ENCODE assay signal across 25 mouse cellular contexts in the genomic region with DNA sequence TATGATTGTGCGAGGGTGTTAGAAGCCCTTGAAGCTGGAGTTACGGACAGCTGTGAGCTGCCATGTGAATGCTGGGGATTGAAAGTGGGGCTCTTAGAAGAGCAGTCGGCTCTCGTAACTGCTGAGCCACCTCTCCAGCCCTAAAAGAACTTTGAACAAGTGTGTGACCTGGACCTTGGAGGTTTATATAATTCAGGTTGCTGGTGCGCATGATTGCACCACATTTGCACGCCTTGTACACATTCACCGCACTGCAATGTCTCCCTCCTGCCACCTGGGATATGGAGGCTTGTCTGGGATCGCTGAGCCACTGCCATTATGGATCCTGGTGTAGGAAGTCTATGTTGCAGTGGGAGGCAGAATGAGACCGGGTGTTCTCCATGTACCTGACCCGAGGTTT.
DNase-seq lines count a peak whose midpoint lies in the region; ATAC-seq lines count a peak whose summit lies in the region.
"Had no signal": no experiment of that assay in that cellular context is flagged by ENCODE, and none has a peak within 500 bp of the region (broad histone marks: within the 10 kb centered on the region; RNA-seq: fewer than 3 reads in every experiment).

No protein-coding gene starts in this region.

- no peaks in the 10 kb centered on the region for H3K9me3 ChIP-seq in kidney, embryonic 14.5 days (ENCODE audit: control insufficient read depth, low read length)
- no peaks in the 10 kb centered on the region for H3K9me3 ChIP-seq in hindbrain, embryonic 11.5 days (ENCODE audit: control insufficient read depth, low read length)
- H3K9me3 ChIP-seq: embryonic facial prominence, embryonic 12.5 days; embryonic facial prominence, embryonic 15.5 days; G1E; hindbrain, embryonic 13.5 days had no signal

- no peaks in the 10 kb centered on the region for H3K4me1 ChIP-seq in kidney, embryonic 14.5 days (ENCODE audit: control insufficient read depth, insufficient read depth, low read length)
- no peaks in the 10 kb centered on the region for H3K4me1 ChIP-seq in hindbrain, embryonic 11.5 days (replicated peaks; ENCODE audit: control insufficient read depth, insufficient read depth, low read length)
- H3K4me1 ChIP-seq: embryonic facial prominence, embryonic 12.5 days; embryonic facial prominence, embryonic 15.5 days; hindbrain, embryonic 13.5 days had no signal

- ATAC-seq in kidney, embryonic 14.5 days (ENCODE audit: low FRiP score, low TSS enrichment), result no peak
- ATAC-seq in hindbrain, embryonic 11.5 days (ENCODE audit: low FRiP score), result no peak
- ATAC-seq: forebrain, embryonic 14.5 days; forebrain, postnatal 0 days; hindbrain, embryonic 16.5 days; Patski had no signal

- DNase-seq in kidney, adult 11 months, result peak; percentile 45
- no peak for DNase-seq in kidney, postnatal 10 days
- DNase-seq in kidney, adult 8-10 months, result peak; percentile 33 to 40
- DNase-seq in kidney, postnatal 36 days, result peak; percentile 49 to 51
- DNase-seq in hindbrain, embryonic 11.5 days (ENCODE audit: low spot score), result no peak
- DNase-seq: adrenal gland, postnatal 10 days; adrenal gland, postnatal 36 days; B cell, adult 2 months; cerebellum, adult 18-20 months; cerebellum, adult 9-11 months; cerebellum, postnatal 25 days; forebrain, postnatal 0 days; gastrocnemius, adult 2 months; gastrocnemius, postnatal 14 days; heart, adult 11 months had no signal

- no peak overlapping the region for H3K4me3 ChIP-seq in kidney, embryonic 14.5 days (ENCODE audit: low read length)
- no peak overlapping the region for H3K4me3 ChIP-seq in hindbrain, embryonic 11.5 days (ENCODE audit: low read depth, low read length)
- H3K4me3 ChIP-seq: embryonic facial prominence, embryonic 12.5 days; embryonic facial prominence, embryonic 15.5 days; gastrocnemius, adult 2 months; hindbrain, embryonic 13.5 days had no signal

- H3K36me3 ChIP-seq in kidney, embryonic 14.5 days (ENCODE audit: control insufficient read depth, insufficient read depth, low read length), result no peaks in the 10 kb centered on the region
- no peaks in the 10 kb centered on the region for H3K36me3 ChIP-seq in hindbrain, embryonic 11.5 days (ENCODE audit: control insufficient read depth, insufficient read depth, low read length)
- H3K36me3 ChIP-seq: embryonic facial prominence, embryonic 12.5 days; embryonic facial prominence, embryonic 15.5 days; G1E; hindbrain, embryonic 13.5 days had no signal

- 88% methylated on average over 10 of the region's 10 CpGs for WGBS in kidney, embryonic 14.5 days
- 88% methylated on average over 10 of the region's 10 CpGs for WGBS in hindbrain, embryonic 11.5 days

- no peak overlapping the region for H3K4me2 ChIP-seq in kidney, embryonic 14.5 days (replicated peaks; ENCODE audit: low read depth, low read length)
- no peak overlapping the region for H3K4me2 ChIP-seq in hindbrain, embryonic 11.5 days (replicated peaks; ENCODE audit: low read depth, low read length)
- H3K4me2 ChIP-seq: embryonic facial prominence, embryonic 12.5 days; embryonic facial prominence, embryonic 15.5 days; heart, embryonic 11.5 days; hindbrain, embryonic 13.5 days had no signal

- H3K27me3 ChIP-seq in kidney, embryonic 14.5 days (ENCODE audit: control insufficient read depth, insufficient read depth, low read length), result no peaks in the 10 kb centered on the region
- H3K27me3 ChIP-seq in hindbrain, embryonic 11.5 days (ENCODE audit: control insufficient read depth, insufficient read depth, low read length), result no peaks in the 10 kb centered on the region
- H3K27me3 ChIP-seq: CH12.LX; embryonic facial prominence, embryonic 12.5 days; embryonic facial prominence, embryonic 15.5 days; hindbrain, embryonic 13.5 days; Patski had no signal

- no peak overlapping the region for H3K9ac ChIP-seq in kidney, embryonic 14.5 days (ENCODE audit: low read depth, low read length)
- H3K9ac ChIP-seq in hindbrain, embryonic 11.5 days (ENCODE audit: low read depth, low read length), result no peak overlapping the region
- H3K9ac ChIP-seq: embryonic facial prominence, embryonic 12.5 days; embryonic facial prominence, embryonic 15.5 days; forebrain, postnatal 0 days; hindbrain, embryonic 13.5 days had no signal

- H3K27ac ChIP-seq in kidney, embryonic 14.5 days (ENCODE audit: low read depth, low read length), result no peak overlapping the region
- no peak overlapping the region for H3K27ac ChIP-seq in hindbrain, embryonic 11.5 days (ENCODE audit: low read depth, low read length)
- H3K27ac ChIP-seq: embryonic facial prominence, embryonic 12.5 days; embryonic facial prominence, embryonic 15.5 days; gastrocnemius, adult 2 months; hindbrain, embryonic 13.5 days had no signal

Comparison
In these comparisons a context has a peak if more than half of its experiments do, and no peak if none do; other contexts are left out.
1. DNase-seq: peak in kidney, adult 11 months (single experiment), kidney, adult 8-10 months (2 of 2) and kidney, postnatal 36 days (2 of 2); none in kidney, postnatal 10 days (single experiment) and hindbrain, embryonic 11.5 days (single experiment).